Comparison of ENCODE assay signal across 32 mouse cellular contexts in genomic region chr17:57253306-57253705, GRCm38 (mm10). TPM values are rescaled to one million over a fixed set of nuclear protein-coding genes. Genes with fewer than 3 reads are reported as not detected.
"Had no signal": no experiment of that assay in that cellular context is flagged by ENCODE, and none has a peak within 500 bp of the region (broad histone marks: within the 10 kb centered on the region; RNA-seq: fewer than 3 reads in every experiment).

No protein-coding gene starts in this region.

- H3K9me3 ChIP-seq: heart, embryonic 12.5 days; hindbrain, embryonic 13.5 days; hindbrain, embryonic 15.5 days; kidney, embryonic 15.5 days; limb, embryonic 13.5 days; limb, embryonic 15.5 days; liver, embryonic 12.5 days had no signal

- H3K27ac ChIP-seq: heart, adult 2 months; hindbrain, embryonic 13.5 days; hindbrain, embryonic 15.5 days; hindbrain, postnatal 0 days; kidney, embryonic 15.5 days; kidney, postnatal 0 days; limb, embryonic 13.5 days; limb, embryonic 15.5 days; liver, embryonic 12.5 days; liver, embryonic 14.5 days had no signal

- H3K9ac ChIP-seq: heart, embryonic 12.5 days; hindbrain, embryonic 13.5 days; hindbrain, embryonic 15.5 days; kidney, embryonic 15.5 days; limb, embryonic 13.5 days; limb, embryonic 15.5 days; liver, embryonic 12.5 days; liver, embryonic 14.5 days had no signal

- DNase-seq: heart, adult 2 months; heart, postnatal 14 days; heart, postnatal 36 days; kidney, adult 11 months; kidney, adult 2 months; kidney, adult 9 months; kidney, postnatal 14 days; kidney, postnatal 36 days; layer of hippocampus, adult 9-11 months; layer of hippocampus, postnatal 36 days; left cerebral cortex, postnatal 4 days had no signal

- ATAC-seq: hindbrain, postnatal 0 days; intestine, embryonic 16.5 days; liver, embryonic 12.5 days had no signal

- H3K4me2 ChIP-seq: heart, embryonic 12.5 days; hindbrain, embryonic 13.5 days; hindbrain, embryonic 15.5 days; kidney, embryonic 15.5 days; limb, embryonic 13.5 days; limb, embryonic 15.5 days; liver, embryonic 12.5 days had no signal

- H3K27me3 ChIP-seq: heart, embryonic 12.5 days; hindbrain, embryonic 15.5 days; kidney, embryonic 15.5 days; limb, embryonic 13.5 days; limb, embryonic 15.5 days had no signal

- H3K4me3 ChIP-seq: heart, adult 2 months; heart, embryonic 12.5 days; hindbrain, embryonic 13.5 days; hindbrain, embryonic 15.5 days; kidney, embryonic 15.5 days; limb, embryonic 13.5 days; limb, embryonic 15.5 days; liver, embryonic 12.5 days had no signal

- H3K36me3 ChIP-seq: hindbrain, embryonic 15.5 days had no signal

RNA-seq across cellular contexts. Expression of gene Tnfsf14, which starts 59.3 kb away (rescaled TPM):
- total RNA-seq: gastrocnemius, adult 18-20 months; heart, postnatal 36 days; hindbrain, postnatal 0 days; layer of hippocampus, adult 18-20 months; layer of hippocampus, adult 8-10 months; layer of hippocampus, postnatal 14 days; layer of hippocampus, postnatal 36 days; left cerebral cortex, adult 18-20 months; left cerebral cortex, adult 8-10 months; left cerebral cortex, postnatal 10 days; left cerebral cortex, postnatal 25 days; left cerebral cortex, postnatal 4 days had no signal
- polyA plus RNA-seq: heart, embryonic 14.5 days; hindbrain, postnatal 0 days; intestine, embryonic 14.5 days had no signal
